In genomic region chr19:35164727-35165126, GRCm38 (mm10) we compare ENCODE assay signal across 19 mouse cellular contexts.
"Had no signal": no experiment of that assay in that cellular context is flagged by ENCODE, and none has a peak within 500 bp of the region (broad histone marks: within the 10 kb centered on the region; RNA-seq: fewer than 3 reads in every experiment).

No protein-coding gene starts in this region.

- H3K27ac ChIP-seq: kidney, postnatal 0 days; layer of hippocampus, adult 2 months; left cerebral cortex, adult 2 months; limb, embryonic 13.5 days; neural tube, embryonic 13.5 days; stomach, embryonic 15.5 days had no signal

- DNase-seq: kidney, adult 2 months; kidney, postnatal 25 days; layer of hippocampus, adult 9-11 months; layer of hippocampus, postnatal 36 days; left cerebral cortex, postnatal 4 days; lung, adult 2 months; midbrain, embryonic 14.5 days; retina, postnatal 1 day; right cerebral cortex, postnatal 25 days; spleen, adult 18-20 months; thymus, postnatal 25 days had no signal

- H3K4me3 ChIP-seq: layer of hippocampus, adult 2 months; left cerebral cortex, adult 2 months; limb, embryonic 13.5 days; neural tube, embryonic 13.5 days; stomach, embryonic 15.5 days had no signal

- H3K9me3 ChIP-seq: limb, embryonic 13.5 days; neural tube, embryonic 13.5 days; stomach, embryonic 15.5 days had no signal

- H3K36me3 ChIP-seq: limb, embryonic 13.5 days; neural tube, embryonic 13.5 days; stomach, embryonic 15.5 days had no signal

- ATAC-seq: intestine, postnatal 0 days had no signal

- H3K4me1 ChIP-seq: limb, embryonic 13.5 days; neural tube, embryonic 13.5 days; stomach, embryonic 15.5 days had no signal

- H3K4me2 ChIP-seq: limb, embryonic 13.5 days; midbrain, embryonic 11.5 days; neural tube, embryonic 13.5 days; stomach, embryonic 15.5 days had no signal

- H3K27me3 ChIP-seq: limb, embryonic 13.5 days; neural tube, embryonic 13.5 days; stomach, embryonic 15.5 days had no signal

- H3K9ac ChIP-seq: limb, embryonic 13.5 days; neural tube, embryonic 13.5 days; stomach, embryonic 15.5 days had no signal
